Comparison of ENCODE assay signal across 8 mouse cellular contexts in genomic region chr1:182081744-182082419, GRCm38 (mm10). TPM values are rescaled to one million over a fixed set of nuclear protein-coding genes. Genes with fewer than 3 reads are reported as not detected.
DNase-seq lines count a peak whose midpoint lies in the region; ATAC-seq lines count a peak whose summit lies in the region.

No protein-coding gene starts in this region.

- H3K36me3 ChIP-seq in kidney, embryonic 16.5 days (ENCODE audit: insufficient read depth, low read length): no peaks in the 10 kb centered on the region
- H3K36me3 ChIP-seq in forebrain, embryonic 13.5 days (ENCODE audit: poor library complexity, severe bottlenecking): no peaks in the 10 kb centered on the region
- no peaks in the 10 kb centered on the region for H3K36me3 ChIP-seq in intestine, embryonic 14.5 days (ENCODE audit: control insufficient read depth, insufficient read depth, low read length)
- H3K36me3 ChIP-seq in neural tube, embryonic 11.5 days (ENCODE audit: control insufficient read depth, insufficient read depth, low read length): no peaks in the 10 kb centered on the region; the same call in 1 of the 2 replicates

- DNase-seq in kidney, postnatal 36 days: no peak
- peak; percentile 69 for DNase-seq in intestine, embryonic 14.5 days (ENCODE audit: low spot score)
- DNase-seq in neural tube, embryonic 11.5 days (ENCODE audit: low spot score): peak; percentile 80
- DNase-seq in left cerebral cortex, postnatal 36 days (ENCODE audit: low spot score in 2 of 2): no peak
- DNase-seq in lung, postnatal 10 days: no peak
- no peak for DNase-seq in ovary, adult 18-20 months (ENCODE audit: low spot score)

- H3K4me1 ChIP-seq in kidney, embryonic 16.5 days (ENCODE audit: insufficient read depth, low read length): peaks cover 5% of the 10 kb centered on the region
- peaks cover 14% of the 10 kb centered on the region for H3K4me1 ChIP-seq in forebrain, embryonic 13.5 days
- H3K4me1 ChIP-seq in intestine, embryonic 14.5 days (replicated peaks; ENCODE audit: control insufficient read depth, insufficient read depth, low read length): peaks cover 8% of the 10 kb centered on the region
- peaks cover 10% of the 10 kb centered on the region for H3K4me1 ChIP-seq in neural tube, embryonic 11.5 days (ENCODE audit: control insufficient read depth, insufficient read depth, low read length)

- no peaks in the 10 kb centered on the region for H3K27me3 ChIP-seq in kidney, embryonic 16.5 days (ENCODE audit: insufficient read depth, low read length)
- no peaks in the 10 kb centered on the region for H3K27me3 ChIP-seq in forebrain, embryonic 13.5 days
- H3K27me3 ChIP-seq in intestine, embryonic 14.5 days (replicated peaks; ENCODE audit: control insufficient read depth, insufficient read depth, low read length): no peaks in the 10 kb centered on the region
- no peaks in the 10 kb centered on the region for H3K27me3 ChIP-seq in neural tube, embryonic 11.5 days (ENCODE audit: control insufficient read depth, insufficient read depth, low read length)

- intact Hi-C loops in left cerebral cortex, postnatal 36 days (cut with DNase I): no loop called here

- H3K9ac ChIP-seq in kidney, embryonic 16.5 days (replicated peaks; ENCODE audit: low read length): no peak overlapping the region
- H3K9ac ChIP-seq in forebrain, embryonic 13.5 days: peak overlapping the region; percentile 40; the same call in 1 of the 2 replicates
- H3K9ac ChIP-seq in intestine, embryonic 14.5 days (ENCODE audit: low read length): no peak overlapping the region
- peak overlapping the region; percentile 14; the same call in 1 of the 2 replicates for H3K9ac ChIP-seq in neural tube, embryonic 11.5 days (ENCODE audit: low read length)

- H3K9me3 ChIP-seq in kidney, embryonic 16.5 days (ENCODE audit: low read length): peaks cover 7% of the 10 kb centered on the region
- H3K9me3 ChIP-seq in forebrain, embryonic 13.5 days (replicated peaks): peaks cover 9% of the 10 kb centered on the region
- H3K9me3 ChIP-seq in intestine, embryonic 14.5 days (ENCODE audit: control insufficient read depth, low read length): peaks cover 5% of the 10 kb centered on the region; the same call in 1 of the 2 replicates
- H3K9me3 ChIP-seq in neural tube, embryonic 11.5 days (ENCODE audit: control insufficient read depth, low read length): no peaks in the 10 kb centered on the region; the same call in 1 of the 2 replicates

- WGBS in kidney, embryonic 16.5 days: 22% methylated on average over 16 of the region's 16 CpGs
- WGBS in forebrain, embryonic 13.5 days: 25% methylated on average over 16 of the region's 16 CpGs
- WGBS in intestine, embryonic 14.5 days: 13% methylated on average over 16 of the region's 16 CpGs
- 19% methylated on average over 16 of the region's 16 CpGs for WGBS in neural tube, embryonic 11.5 days

- ATAC-seq in kidney, embryonic 16.5 days (ENCODE audit: low FRiP score, low TSS enrichment): peak; percentile 79
- ATAC-seq in forebrain, embryonic 13.5 days: no peak
- ATAC-seq in intestine, embryonic 14.5 days (replicated peaks; ENCODE audit: low FRiP score, low TSS enrichment, low read depth): peak; percentile 87
- ATAC-seq in neural tube, embryonic 11.5 days (ENCODE audit: insufficient read depth, low FRiP score, low TSS enrichment): peak; percentile 81

- H3K4me2 ChIP-seq in kidney, embryonic 16.5 days (replicated peaks; ENCODE audit: low read depth, low read length): peak overlapping the region; percentile 1; the same call in 1 of the 2 replicates
- peak overlapping the region; percentile 22; the same call in 1 of the 2 replicates for H3K4me2 ChIP-seq in forebrain, embryonic 13.5 days
- peak overlapping the region; percentile 30 for H3K4me2 ChIP-seq in intestine, embryonic 14.5 days (ENCODE audit: low read length)
- H3K4me2 ChIP-seq in neural tube, embryonic 11.5 days (ENCODE audit: low read depth): no peak overlapping the region

- H3K4me3 ChIP-seq in kidney, embryonic 16.5 days (ENCODE audit: low read length): no peak overlapping the region
- no peak overlapping the region for H3K4me3 ChIP-seq in forebrain, embryonic 13.5 days
- H3K4me3 ChIP-seq in intestine, embryonic 14.5 days (ENCODE audit: low read depth, low read length): no peak overlapping the region
- H3K4me3 ChIP-seq in neural tube, embryonic 11.5 days (ENCODE audit: low read depth, low read length): no peak overlapping the region

- 0 out of 2 replicates have a peak overlapping the region, but pooled peaks have one; percentile 25 for H3K27ac ChIP-seq in kidney, embryonic 16.5 days (ENCODE audit: low read length)
- H3K27ac ChIP-seq in forebrain, embryonic 13.5 days: no peak overlapping the region; the same call in 1 of the 2 replicates
- H3K27ac ChIP-seq in intestine, embryonic 14.5 days (ENCODE audit: low read depth): peak overlapping the region; percentile 70
- peak overlapping the region; percentile 69 for H3K27ac ChIP-seq in neural tube, embryonic 11.5 days (ENCODE audit: low read depth, low read length)

RNA-seq across cellular contexts. Expression of gene Srp9, which starts 42.7 kb away (rescaled TPM):
- 131 and 132 TPM in 2 replicates for polyA plus RNA-seq in kidney, embryonic 16.5 days (2015; fragmentation: Nextera tagmentation; extraction: Ambion mirVana)
- polyA plus RNA-seq in forebrain, embryonic 13.5 days (2015; fragmentation: Nextera tagmentation; extraction: Ambion mirVana): 139 and 150 TPM in 2 replicates
- polyA plus RNA-seq in intestine, embryonic 14.5 days (2014; fragmentation: Nextera tagmentation; extraction: Ambion mirVana): 134 and 142 TPM in 2 replicates
- polyA plus RNA-seq in neural tube, embryonic 11.5 days (2014; fragmentation: Nextera tagmentation; extraction: Ambion mirVana): 151 and 157 TPM in 2 replicates
- 10 to 100 TPM; 61.0 to 63.4 TPM for total RNA-seq in left cerebral cortex, postnatal 36 days (2021)

Comparison
In these comparisons a context has a peak if more than half of its experiments do, and no peak if none do; other contexts are left out.
1. H3K9ac ChIP-seq: peak in forebrain, embryonic 13.5 days (single experiment) and neural tube, embryonic 11.5 days (single experiment); none in kidney, embryonic 16.5 days (single experiment) and intestine, embryonic 14.5 days (single experiment).
2. DNase-seq: peak in intestine, embryonic 14.5 days (single experiment) and neural tube, embryonic 11.5 days (single experiment); none in kidney, postnatal 36 days (0 of 2), left cerebral cortex, postnatal 36 days (0 of 2), lung, postnatal 10 days (single experiment) and ovary, adult 18-20 months (single experiment).